Mouse (Mus musculus) bone marrow, adult 2 months (tissue): ENCODE measurements at regions not wholly inside any gene's neighbourhood (a gene's known extent, or its start where the extent isn't known, plus 50 kb on each side); places are given as distances from the start of the nearest gene placed in this dataset.
"Not testable (repeated sequence)": the region's sequence is repeated elsewhere in the genome, so short reads cannot be mapped to it uniquely, and the experiment has no call there.

Experiments
- H3K27ac ChIP-seq: fragments of 200-500 bp; 2 replicates; pipeline ENCODE4 v1.5.1; 2012; ENCODE audit warnings: low read depth, mild to moderate bottlenecking, control low read depth, inconsistent platforms, low read length; ENCODE audit not compliant: control insufficient read depth, poor library complexity, insufficient read depth
- H3K4me1 ChIP-seq: fragments of 200-500 bp; 2 replicates; pipeline ENCODE4 v1.6.1; 2011; ENCODE audit warnings: low read length; ENCODE audit not compliant: control insufficient read depth, insufficient read depth
- H3K4me3 ChIP-seq: fragments of 200-500 bp; replicated peaks from 2 replicates; pipeline ENCODE3; 2011; ENCODE audit warnings: mild to moderate bottlenecking, low read depth, low read length, control low read depth; ENCODE audit not compliant: control insufficient read depth
- CTCF ChIP-seq: fragments of 200-500 bp; IDR thresholded peaks from 2 replicates; pipeline ENCODE4 v1.5.1; 2011; ENCODE audit warnings: low read length, control low read depth; ENCODE audit not compliant: control insufficient read depth, insufficient read depth
- POLR2A ChIP-seq: fragments of 200-500 bp; IDR thresholded peaks from 2 replicates; pipeline ENCODE4 v1.6.1; 2011; ENCODE audit warnings: low read depth, mild to moderate bottlenecking, control low read depth, low read length, borderline replicate concordance; ENCODE audit not compliant: control insufficient read depth
- WGBS: fragments of 180-500 bp; shearing (Covaris S2); methylation state at CpG from one replicate; pipeline ENCODE4 v1.1.7; 2018; 5-methylcytosine and 5-hydroxymethylcytosine counted together

DNA sequence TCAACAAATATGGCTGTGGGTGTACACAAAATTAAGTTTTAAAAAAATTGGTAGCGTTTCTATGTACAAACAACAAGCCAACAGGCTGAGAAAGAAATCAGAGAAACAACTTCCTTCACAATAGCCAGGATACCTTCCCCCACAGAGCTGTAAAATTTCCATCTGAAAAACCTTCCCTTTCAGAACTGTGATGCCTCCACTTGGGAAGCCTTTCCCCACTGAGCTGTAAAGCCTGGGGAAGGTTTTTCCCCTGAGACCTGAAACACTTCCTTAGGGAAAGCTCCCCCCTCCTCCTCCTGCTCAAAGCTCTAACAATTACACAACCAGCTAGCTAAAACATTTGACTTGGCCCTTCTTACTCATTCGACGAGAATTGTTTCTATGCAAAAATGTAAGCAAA, 245.5 kb upstream of the Zfp960 start:
- TF ChIP-seq CTCF (no peak), POLR2A (no peak)
- no peak overlapping the region for H3K4me3 ChIP-seq
- no peak overlapping the region for H3K27ac ChIP-seq
- 23% methylated on average over 3 of the region's 3 CpGs for WGBS
- H3K4me1 ChIP-seq, result no peaks in the 10 kb centered on the region

GRCm38 (mm10) chr17:16821716-16822115, 242.2 kb upstream of the Zfp960 start:
- 66% methylated on average over 3 of the region's 3 CpGs for WGBS
- no peak for TF ChIP-seq POLR2A
- no peak for TF ChIP-seq CTCF
- no peak overlapping the region for H3K4me3 ChIP-seq
- no peak overlapping the region for H3K27ac ChIP-seq
- no peaks in the 10 kb centered on the region for H3K4me1 ChIP-seq

- Histone ChIP-seq H3K4me1 (no peaks in the 10 kb centered on the region), H3K4me3 (no peak overlapping the region), H3K27ac (no peak overlapping the region)
- no peak for TF ChIP-seq CTCF
- no peak for TF ChIP-seq POLR2A
- WGBS, result 86% methylated on average over 4 of the region's 4 CpGs
Observed at GRCm38 (mm10) chr17:16839152-16839551, 224.8 kb upstream of the Zfp960 start.

DNA sequence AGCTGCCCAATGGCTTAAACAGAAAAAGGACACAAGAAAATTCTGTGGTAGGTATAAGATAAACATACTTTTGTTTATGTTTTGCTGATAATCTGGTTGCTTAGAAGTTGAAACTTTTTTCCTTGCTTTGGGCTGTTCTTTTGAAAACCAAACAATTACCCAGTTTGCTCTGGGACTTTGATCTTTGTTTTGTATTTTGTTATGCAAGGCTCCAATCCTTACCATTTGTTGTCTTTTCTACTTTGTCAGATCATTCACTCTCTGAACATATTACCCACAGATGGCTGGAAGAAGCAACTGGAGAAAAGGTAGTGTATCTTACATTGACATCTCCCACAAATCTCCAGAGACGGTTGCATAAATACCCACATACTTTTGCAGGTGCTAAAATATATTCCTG, 203.1 kb upstream of the Zfp960 start:
- 47% methylated on average over 1 of the region's 1 CpGs for WGBS
- TF ChIP-seq POLR2A (no peak), CTCF (no peak)

DNA sequence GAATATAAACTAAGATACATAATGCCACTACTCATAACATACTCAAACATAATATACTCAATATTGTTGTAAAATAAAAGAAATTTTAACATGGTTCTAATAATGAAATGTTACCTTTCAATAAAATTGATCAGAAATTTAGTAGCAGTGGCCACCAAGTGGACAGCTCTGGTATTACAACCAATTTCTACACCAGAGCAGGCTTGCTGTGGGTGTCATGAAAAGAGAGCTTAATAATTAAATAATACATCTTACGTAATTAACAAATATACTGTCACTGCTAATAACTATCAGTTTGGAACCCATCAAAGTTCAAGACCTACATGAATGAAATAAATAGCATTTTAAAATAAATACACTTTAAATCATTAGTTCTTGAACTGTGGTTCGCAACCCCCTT, 163.1 kb upstream of the Zfp960 start:
- 57% methylated on average over 2 of the region's 2 CpGs for WGBS
- no peak for TF ChIP-seq CTCF
- TF ChIP-seq POLR2A, result no peak
- Histone ChIP-seq H3K4me3 (no peak overlapping the region), H3K4me1 (no peaks in the 10 kb centered on the region), H3K27ac (no peak overlapping the region)

More for the DNA sequence above, 203.1 kb upstream of the Zfp960 start:
- Histone ChIP-seq H3K27ac (no peak overlapping the region), H3K4me3 (no peak overlapping the region), H3K4me1 (no peaks in the 10 kb centered on the region)

DNA sequence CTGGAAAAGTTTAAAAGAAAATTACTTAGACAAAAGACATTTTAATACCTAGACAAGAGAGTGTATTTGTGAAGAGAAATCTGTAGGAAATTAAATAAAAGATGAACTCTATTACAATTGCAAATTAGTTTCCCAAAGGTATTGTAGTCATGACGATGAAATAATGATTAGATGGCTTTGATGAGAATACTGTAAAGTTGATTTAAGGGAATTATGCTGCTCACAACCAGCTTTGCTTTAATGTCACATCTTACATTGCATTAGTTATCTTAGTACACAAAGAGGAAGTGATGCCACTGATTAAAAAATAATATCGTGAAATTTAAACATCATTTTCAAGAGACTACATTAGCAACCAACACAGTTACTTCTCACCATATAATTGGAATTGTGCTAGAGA, 145.7 kb upstream of the Zfp960 start:
- no peak overlapping the region for H3K4me3 ChIP-seq
- 81% methylated on average over 2 of the region's 2 CpGs for WGBS
- no peak for TF ChIP-seq CTCF
- no peak for TF ChIP-seq POLR2A
- H3K27ac ChIP-seq, result no peak overlapping the region
- H3K4me1 ChIP-seq, result no peaks in the 10 kb centered on the region

DNA sequence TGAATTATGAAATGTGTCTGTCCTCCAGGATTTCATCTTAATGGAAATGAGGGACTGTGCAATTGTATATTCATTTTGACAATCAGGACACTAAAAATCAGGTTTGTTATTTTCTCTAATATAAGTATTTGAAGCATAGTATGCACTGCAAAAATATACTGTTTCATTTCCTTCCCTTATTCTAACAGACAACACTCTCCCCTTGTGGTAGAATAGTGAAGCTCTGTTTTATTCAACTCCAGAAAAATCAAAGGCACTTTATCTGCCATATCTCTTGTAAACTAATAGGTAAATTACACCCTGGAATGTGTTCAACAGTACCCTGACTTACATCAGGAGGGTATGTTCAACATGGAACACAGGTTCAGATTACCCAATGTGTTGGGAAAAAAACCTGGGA, 137.7 kb upstream of the Zfp960 start:
- Histone ChIP-seq H3K27ac (no peak overlapping the region), H3K4me3 (no peak overlapping the region), H3K4me1 (no peaks in the 10 kb centered on the region)
- TF ChIP-seq CTCF (no peak), POLR2A (no peak)

GRCm38 (mm10) chr17:16951092-16952016, 112.6 kb upstream of the Zfp960 start:
- H3K4me1 ChIP-seq, result not testable (repeated sequence)
- H3K4me3 ChIP-seq, result peak overlapping the region; percentile 60
- under 1% methylated on average over 23 of the region's 26 CpGs for WGBS
- H3K27ac ChIP-seq, result peak overlapping the region; percentile 16; the same call in 1 of the 2 replicates

DNA sequence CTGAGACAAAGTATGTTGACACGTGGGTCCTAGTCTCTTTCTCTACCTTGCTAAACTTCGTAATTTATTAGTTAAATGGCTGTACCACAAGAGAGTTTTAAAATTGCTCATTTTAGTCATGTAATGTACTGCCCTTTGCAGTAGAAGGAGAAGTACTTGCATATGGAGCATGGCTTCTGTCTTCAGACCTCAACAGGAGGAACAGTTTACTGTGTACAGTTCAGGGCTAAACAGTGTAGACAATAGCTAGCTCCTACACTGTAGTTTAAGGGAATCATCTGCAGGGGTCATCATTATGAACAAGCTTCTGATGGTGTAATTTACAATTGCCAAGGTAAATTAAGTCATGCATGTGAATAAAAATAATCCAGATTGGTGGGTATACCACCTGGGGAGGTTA, 111.8 kb upstream of the Zfp960 start:
- 14% methylated on average over 2 of the region's 2 CpGs for WGBS
- H3K4me1 ChIP-seq, result not testable (repeated sequence)

GRCm38 (mm10) chr17:16997241-16997640, 66.7 kb upstream of the Zfp960 start:
- not testable (repeated sequence) for H3K4me1 ChIP-seq, H3K27ac ChIP-seq, H3K4me3 ChIP-seq
- WGBS, result 79% methylated on average over 21 of the region's 21 CpGs

More for the DNA sequence above, 111.8 kb upstream of the Zfp960 start:
- H3K27ac ChIP-seq, H3K4me3 ChIP-seq: not testable (repeated sequence)

- WGBS, result 4% methylated on average over 16 of the region's 16 CpGs
- not testable (repeated sequence) for H3K4me1 ChIP-seq, H3K27ac ChIP-seq
Observed at GRCm38 (mm10) chr17:17004632-17005265, 59.2 kb upstream of the Zfp960 start.

GRCm38 (mm10) chr17:17005267-17005666, 58.6 kb upstream of the Zfp960 start:
- WGBS, result 5% methylated on average over 11 of the region's 11 CpGs

More at GRCm38 (mm10) chr17:17004632-17005265, 59.2 kb upstream of the Zfp960 start:
- peak overlapping the region; percentile 45 for H3K4me3 ChIP-seq

More at GRCm38 (mm10) chr17:17005267-17005666, 58.6 kb upstream of the Zfp960 start:
- peak overlapping the region; percentile 67 for H3K4me3 ChIP-seq
- not testable (repeated sequence) for H3K4me1 ChIP-seq, H3K27ac ChIP-seq
